Mouse (Mus musculus) ES-E14 (cell line): ENCODE measurements at regions not wholly inside any gene's neighbourhood (a gene's known extent, or its start where the extent isn't known, plus 50 kb on each side); places are given as distances from the start of the nearest gene placed in this dataset.

Source experiments
- HCFC1 ChIP-seq: IDR thresholded peaks from 2 replicates; pipeline ENCODE4 v1.6.1; 2012; ENCODE audit warnings: low read length, inconsistent platforms, borderline replicate concordance; ENCODE audit not compliant: insufficient read depth
- MAFK ChIP-seq: IDR thresholded peaks from 2 replicates; pipeline ENCODE4 v1.6.1; 2014; ENCODE audit warnings: mild to moderate bottlenecking, low read depth, low read length, inconsistent platforms; ENCODE audit not compliant: insufficient read depth
- ZNF384 ChIP-seq: IDR thresholded peaks from 2 replicates; pipeline ENCODE4 v1.6.1; 2012; ENCODE audit warnings: low read depth, low read length, inconsistent platforms

GRCm38 (mm10) chr7:57992406-57993223, 482.8 kb upstream of the Gabra5 start:
- TF ChIP-seq ZNF384 (no peak), MAFK (no peak), HCFC1 (no peak)
